Mouse (Mus musculus) small intestine, adult 2 months (tissue): ENCODE data around the gene Azin2. TPM values are rescaled to one million over a fixed set of nuclear protein-coding genes. Genes with fewer than 3 reads are reported as not detected.

Source experiments
- H3K27ac ChIP-seq: fragments of 200-500 bp; 2 replicates; pipeline ENCODE4 v1.5.1; 2012; ENCODE audit warnings: low read depth, low read length, control low read depth, inconsistent platforms; ENCODE audit not compliant: insufficient read depth
- H3K27me3 ChIP-seq: fragments of 200-500 bp; 2 replicates; pipeline ENCODE4 v1.6.1; 2012; ENCODE audit warnings: mild to moderate bottlenecking, moderate library complexity, low read length, inconsistent platforms; ENCODE audit not compliant: control insufficient read depth, insufficient read depth
- H3K36me3 ChIP-seq: fragments of 200-500 bp; 2 replicates; pipeline ENCODE4 v1.6.1; 2012; ENCODE audit warnings: mild to moderate bottlenecking, low read length, control low read depth, inconsistent platforms; ENCODE audit not compliant: control insufficient read depth, insufficient read depth
- H3K4me1 ChIP-seq: fragments of 200-500 bp; 2 replicates; pipeline ENCODE4 v1.6.1; 2012; ENCODE audit warnings: low read length, inconsistent platforms, mixed read lengths; ENCODE audit not compliant: control insufficient read depth, insufficient read depth, insufficient read length
- H3K4me3 ChIP-seq: fragments of 200-500 bp; 2 replicates; pipeline ENCODE4 v1.5.1; 2012; ENCODE audit warnings: low read depth, mild to moderate bottlenecking, control low read depth, inconsistent platforms, low read length, moderate library complexity
- CTCF ChIP-seq: fragments of 200-500 bp; IDR thresholded peaks from 2 replicates; pipeline ENCODE4 v1.5.1; 2012; ENCODE audit warnings: low read depth, mild to moderate bottlenecking, control low read depth, inconsistent platforms, low read length, moderate library complexity, mixed read lengths; ENCODE audit not compliant: insufficient replicate concordance, insufficient read length; ENCODE audit errors: extremely low read depth
- POLR2A ChIP-seq: fragments of 200-500 bp; IDR thresholded peaks from 2 replicates; pipeline ENCODE4 v1.6.1; 2012; ENCODE audit warnings: low read depth, mild to moderate bottlenecking, control low read depth, inconsistent platforms, low read length, moderate library complexity
- WGBS: fragments of 180-500 bp; shearing (Covaris S2); methylation state at CpG from one replicate; pipeline ENCODE4 v1.1.7; 2018; 5-methylcytosine and 5-hydroxymethylcytosine counted together
- polyA plus RNA-seq: library from polyadenylated mRNA; depleted of rRNA; stranded (reverse); fragments of >200 nt; gene quantifications from 2 replicates; pipeline ENCODE4 v1.2.3, GENCODE M21; 2012

Gene Azin2
- polyA plus RNA-seq, 1 experiment: 3.2 TPM

DNA sequence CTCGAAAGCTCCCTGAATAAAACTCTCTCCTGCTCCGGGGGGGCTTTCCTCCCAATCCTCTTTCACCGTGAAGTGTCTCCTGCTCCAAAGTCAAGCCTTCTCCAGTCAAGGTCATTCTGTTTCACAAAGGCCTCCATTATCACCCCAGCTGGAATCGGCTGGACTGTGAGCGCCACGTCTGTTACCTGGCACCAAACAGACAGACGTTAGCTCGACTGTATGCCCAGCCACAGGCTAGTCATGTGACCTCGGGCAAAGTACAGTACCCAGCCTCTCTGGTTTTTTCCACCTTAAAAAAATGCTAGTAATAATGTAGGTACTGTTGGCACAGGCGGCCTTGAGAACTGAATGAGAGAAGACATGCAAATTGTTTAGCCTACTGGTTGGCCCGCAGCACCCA, 27.4 kb upstream of the Azin2 start:
- whole genome bisulfite sequencing: 24% methylated on average over 11 of the region's 11 CpGs
- TF ChIP-seq POLR2A (peak; percentile 83), CTCF (no peak)
- H3K27ac ChIP-seq: peak overlapping the region; percentile 90

DNA sequence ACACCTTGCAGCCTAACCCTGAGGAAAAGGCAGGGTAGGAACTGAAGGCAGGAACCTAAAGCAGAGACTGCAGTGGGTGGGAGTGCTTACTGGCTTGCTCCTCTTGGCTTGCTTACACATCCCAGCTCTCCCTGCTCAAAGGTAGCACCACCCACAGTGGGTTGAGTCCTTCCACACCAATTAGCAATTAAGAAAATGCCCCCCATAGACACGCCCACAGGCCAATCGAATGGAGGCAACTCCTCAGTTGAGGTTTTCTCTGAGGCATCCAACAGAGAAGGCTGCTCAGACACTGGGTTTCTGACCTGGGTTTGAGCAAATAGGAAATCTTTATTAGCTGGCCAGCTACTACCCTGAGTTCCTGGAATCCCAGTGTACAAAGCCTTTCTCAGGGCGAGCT, 26.7 kb upstream of the Azin2 start:
- peak overlapping the region; percentile 90 for H3K27ac ChIP-seq
- no peaks in the 10 kb centered on the region for H3K36me3 ChIP-seq
- no peaks in the 10 kb centered on the region for H3K27me3 ChIP-seq
- 70% methylated on average over 3 of the region's 3 CpGs for WGBS
- H3K4me1 ChIP-seq: peaks cover 27% of the 10 kb centered on the region; the same call in 1 of the 2 replicates
- H3K4me3 ChIP-seq: no peak overlapping the region
- TF ChIP-seq POLR2A (no peak), CTCF (no peak)

More for the DNA sequence above, 27.4 kb upstream of the Azin2 start:
- H3K36me3 ChIP-seq: no peaks in the 10 kb centered on the region
- H3K4me3 ChIP-seq: peak overlapping the region; percentile 49
- no peaks in the 10 kb centered on the region for H3K27me3 ChIP-seq
- peaks cover 20% of the 10 kb centered on the region; the same call in 1 of the 2 replicates for H3K4me1 ChIP-seq

DNA sequence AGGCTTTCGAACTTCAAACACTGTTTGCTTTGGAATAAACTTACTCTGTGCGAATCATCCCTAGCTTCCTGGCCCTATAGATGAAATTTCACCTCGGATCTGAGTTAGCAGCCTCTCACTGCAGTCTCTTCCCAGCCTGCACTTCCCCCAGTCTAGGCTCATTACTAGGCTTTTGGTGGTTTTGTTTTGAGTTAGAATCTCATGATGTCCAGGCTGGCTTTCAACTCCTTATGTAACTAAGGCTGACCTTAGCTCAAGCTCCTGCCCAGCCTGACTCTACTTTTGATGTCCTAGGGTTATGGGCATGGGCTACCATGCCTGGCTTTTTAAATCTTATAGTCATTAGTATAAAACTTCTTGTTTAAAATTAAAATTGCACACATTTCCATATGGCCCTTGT, 22.4 kb upstream of the Azin2 start:
- TF ChIP-seq CTCF: no peak
- TF ChIP-seq POLR2A: no peak
- H3K36me3 ChIP-seq: no peaks in the 10 kb centered on the region
- H3K27me3 ChIP-seq: no peaks in the 10 kb centered on the region
- no peak overlapping the region for H3K4me3 ChIP-seq
- 60% methylated on average over 3 of the region's 3 CpGs for WGBS
- H3K27ac ChIP-seq: peak overlapping the region; percentile 65
- peaks cover 30% of the 10 kb centered on the region for H3K4me1 ChIP-seq

DNA sequence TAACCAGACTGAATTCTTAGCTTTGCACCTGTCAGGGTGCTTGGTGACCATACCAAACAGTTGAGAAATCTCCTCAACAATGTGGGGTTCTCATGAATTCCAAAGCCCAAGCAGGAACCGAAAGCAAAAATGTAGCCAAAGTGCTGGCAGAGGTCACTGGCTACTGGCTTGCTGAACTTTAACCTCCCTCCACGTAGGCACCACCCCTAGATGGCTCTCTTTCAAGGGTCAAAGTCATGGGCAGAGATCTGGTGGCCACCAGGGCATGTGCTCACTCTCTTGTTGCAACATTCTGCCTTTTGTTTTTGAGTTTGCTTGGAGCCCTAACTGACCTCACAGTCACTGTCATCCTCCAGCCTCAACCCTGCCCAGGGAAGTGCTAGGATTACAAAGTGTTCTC, 21.4 kb upstream of the Azin2 start:
- peaks cover 31% of the 10 kb centered on the region for H3K4me1 ChIP-seq
- H3K36me3 ChIP-seq: no peaks in the 10 kb centered on the region
- TF ChIP-seq POLR2A: no peak
- TF ChIP-seq CTCF: no peak
- H3K27ac ChIP-seq: peak overlapping the region; percentile 91
- H3K4me3 ChIP-seq: no peak overlapping the region
- 9% methylated on average over 2 of the region's 2 CpGs for WGBS
- no peaks in the 10 kb centered on the region for H3K27me3 ChIP-seq

DNA sequence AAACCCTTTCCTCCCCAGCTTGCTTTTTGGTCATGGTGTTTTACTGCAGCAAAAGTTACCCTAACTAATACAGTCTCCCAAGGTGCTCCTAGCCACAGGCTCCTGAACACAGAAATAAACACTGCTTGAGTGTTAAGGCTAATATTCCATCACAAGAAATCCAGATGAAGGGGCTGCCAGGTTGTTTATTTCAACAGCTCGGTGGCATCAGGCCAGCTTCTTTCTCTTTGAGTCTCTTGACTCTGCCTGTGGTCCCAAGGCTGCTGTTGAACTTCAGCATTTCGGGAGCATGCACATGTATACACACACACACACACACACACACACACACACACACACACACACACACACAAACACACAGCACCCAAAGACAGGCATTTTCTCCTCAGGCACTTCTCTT, 20.9 kb upstream of the Azin2 start:
- Histone ChIP-seq H3K27ac (peak overlapping the region; percentile 91), H3K36me3 (no peaks in the 10 kb centered on the region), H3K4me1 (peaks cover 34% of the 10 kb centered on the region), H3K27me3 (no peaks in the 10 kb centered on the region), H3K4me3 (no peak overlapping the region)
- TF ChIP-seq CTCF: no peak
- TF ChIP-seq POLR2A: no peak
- WGBS: 20% methylated on average over 2 of the region's 2 CpGs

DNA sequence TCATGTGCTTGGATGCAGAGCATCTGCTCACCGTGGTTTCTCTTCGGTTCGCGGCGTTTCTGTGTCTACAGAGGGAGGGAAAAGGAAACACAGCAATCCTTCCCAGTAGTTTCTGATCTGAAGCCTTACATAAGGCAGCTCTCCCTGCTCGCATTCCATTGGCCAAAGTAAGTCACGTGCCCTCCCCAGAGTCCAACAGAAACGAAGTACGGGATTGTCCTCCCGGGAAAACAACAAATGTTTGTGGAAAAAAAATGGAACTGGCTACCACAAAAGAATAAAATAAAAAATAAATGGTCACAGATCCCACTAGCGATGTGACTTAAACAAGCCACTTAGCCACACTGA, 19.6 kb upstream of the Azin2 start:
- H3K4me1 ChIP-seq: peaks cover 44% of the 10 kb centered on the region
- H3K27me3 ChIP-seq: no peaks in the 10 kb centered on the region
- H3K27ac ChIP-seq: no peak overlapping the region
- WGBS: 76% methylated on average over 11 of the region's 11 CpGs
- no peaks in the 10 kb centered on the region for H3K36me3 ChIP-seq
- TF ChIP-seq POLR2A: no peak
- no peak for TF ChIP-seq CTCF
- no peak overlapping the region for H3K4me3 ChIP-seq

DNA sequence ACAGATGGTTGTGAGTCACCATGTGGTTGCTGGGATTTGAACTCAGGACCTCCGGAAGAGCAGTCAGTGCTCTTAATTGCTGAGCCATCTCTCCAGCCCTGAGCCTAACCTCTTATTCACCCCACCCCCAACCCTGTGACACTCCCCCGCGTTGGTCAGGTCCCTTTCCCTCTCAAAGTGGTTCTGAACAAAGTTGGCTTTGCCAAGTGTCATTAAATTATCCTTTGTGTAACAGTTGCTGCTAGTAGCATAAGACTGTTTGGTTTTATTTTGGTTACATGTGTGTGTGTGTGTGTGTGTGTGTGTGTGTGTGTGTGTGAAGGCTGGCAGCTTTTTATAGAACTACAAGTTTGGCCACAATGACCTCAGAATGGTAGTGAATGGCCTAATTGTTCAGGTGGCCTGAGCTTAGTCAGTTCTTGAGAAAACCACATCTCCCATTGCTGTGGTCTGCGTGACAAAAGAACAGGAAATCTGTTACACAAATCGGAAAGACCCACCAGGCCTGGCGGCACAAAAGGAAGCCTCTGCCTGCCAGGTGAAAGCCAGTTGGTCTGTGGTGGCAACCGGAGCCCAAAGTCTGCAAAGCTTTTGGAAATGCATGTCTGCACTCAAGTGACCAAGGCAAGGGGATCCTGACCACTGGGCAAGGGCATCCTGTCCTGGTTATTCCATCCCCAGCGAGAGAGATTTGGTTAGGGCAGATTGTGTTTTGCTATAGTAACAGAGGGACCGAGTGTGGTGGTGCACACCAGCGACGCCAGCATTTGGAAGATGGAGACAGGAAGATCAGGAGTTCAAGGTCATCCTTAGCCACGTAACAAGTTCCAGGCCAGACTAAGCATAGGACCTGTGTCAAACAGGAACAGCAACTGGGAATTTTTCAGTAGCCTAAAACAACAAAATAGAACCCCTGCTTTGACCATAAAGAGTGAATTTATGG, 18.9 kb upstream of the Azin2 start:
- Histone ChIP-seq H3K36me3 (no peaks in the 10 kb centered on the region), H3K4me3 (no peak overlapping the region), H3K4me1 (peaks cover 44% of the 10 kb centered on the region), H3K27me3 (no peaks in the 10 kb centered on the region), H3K27ac (peak overlapping the region; percentile 5; the same call in 1 of the 2 replicates)
- 65% methylated on average over 12 of the region's 12 CpGs for WGBS
- TF ChIP-seq POLR2A (no peak), CTCF (no peak)
